Mouse (Mus musculus) gastrocnemius, adult 18-20 months (tissue): ENCODE data around the gene Kctd12. TPM values are rescaled to one million over a fixed set of nuclear protein-coding genes. Genes with fewer than 3 reads are reported as not detected.

Experiments
- DNase-seq: peaks from one replicate; pipeline ENCODE4 v3.0.0; 2021; ENCODE audit warnings: low spot score
- microRNA-seq: library from miRNA; unstranded; fragments of <30 nt; microRNA quantifications from one replicate; pipeline ENCODE4 v1.2.0, GENCODE M21; 2021
- total RNA-seq, 2 experiments: library from RNA; stranded (reverse); gene quantifications; 2 replicates each; pipeline ENCODE4 v1.2.3; 2021

Gene Kctd12
- total RNA-seq, 2 experiments from 2014 or later: 6.5 to 8.0 TPM

DNA sequence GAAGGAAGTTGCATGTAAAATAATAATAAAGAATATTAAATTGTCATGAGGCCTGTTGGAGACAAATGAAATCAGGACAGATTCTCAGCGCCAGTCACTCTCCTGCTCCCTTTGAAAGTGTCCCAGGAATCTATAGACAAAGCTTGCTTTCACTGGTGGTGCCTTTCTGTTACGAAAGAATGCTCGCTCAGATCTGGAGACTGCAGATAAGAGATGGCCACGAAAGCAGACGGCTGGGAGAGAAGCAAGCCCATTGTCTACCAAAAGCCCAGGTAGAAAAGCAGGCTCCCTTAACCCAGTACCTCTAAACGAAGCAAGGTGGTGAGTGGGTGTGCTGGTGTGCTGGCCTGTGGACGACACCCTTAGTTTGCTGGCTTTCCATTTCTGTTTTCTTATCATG, 16.2 kb downstream of the Kctd12 start:
- no peak for DNase-seq

DNA sequence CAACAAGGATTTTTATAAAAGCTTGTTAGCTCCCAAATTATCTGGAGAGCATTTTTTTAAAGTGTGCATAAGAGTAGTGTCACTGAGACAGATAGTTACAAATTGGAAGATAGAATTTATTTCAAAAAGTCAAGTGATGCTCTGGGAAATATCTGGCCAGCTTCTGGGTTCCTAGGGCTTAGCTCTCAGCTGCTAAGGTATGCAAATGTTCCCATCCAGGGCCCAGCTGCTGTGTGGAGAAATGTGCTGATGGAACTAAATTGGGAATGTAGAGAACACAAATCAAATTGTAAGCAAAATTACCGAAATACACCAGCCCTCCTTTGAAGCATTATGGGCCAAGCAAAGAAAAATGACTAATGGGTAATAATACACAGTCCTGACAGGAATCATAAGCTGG, 16.6 kb downstream of the Kctd12 start:
- DNase-seq: no peak

DNA sequence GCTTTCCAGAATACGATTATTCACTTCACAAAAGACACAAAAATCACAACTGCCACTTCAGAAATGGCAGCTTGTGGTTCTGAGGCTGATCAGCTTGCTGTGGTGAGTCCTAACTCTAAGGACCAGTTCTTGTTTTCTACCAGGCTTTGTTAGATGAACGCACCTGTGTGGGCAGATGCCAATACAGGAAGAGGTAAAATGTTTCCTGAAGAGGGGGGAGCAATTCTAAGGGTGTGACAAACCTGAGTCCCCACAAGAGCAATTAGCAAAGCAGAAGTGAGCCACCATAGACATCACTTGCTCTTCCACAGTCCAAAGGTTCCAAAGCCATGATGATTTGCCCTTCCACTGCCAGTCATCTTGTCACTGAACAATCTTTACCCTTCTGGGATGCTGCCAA, 20.4 kb downstream of the Kctd12 start:
- no peak for DNase-seq

DNA sequence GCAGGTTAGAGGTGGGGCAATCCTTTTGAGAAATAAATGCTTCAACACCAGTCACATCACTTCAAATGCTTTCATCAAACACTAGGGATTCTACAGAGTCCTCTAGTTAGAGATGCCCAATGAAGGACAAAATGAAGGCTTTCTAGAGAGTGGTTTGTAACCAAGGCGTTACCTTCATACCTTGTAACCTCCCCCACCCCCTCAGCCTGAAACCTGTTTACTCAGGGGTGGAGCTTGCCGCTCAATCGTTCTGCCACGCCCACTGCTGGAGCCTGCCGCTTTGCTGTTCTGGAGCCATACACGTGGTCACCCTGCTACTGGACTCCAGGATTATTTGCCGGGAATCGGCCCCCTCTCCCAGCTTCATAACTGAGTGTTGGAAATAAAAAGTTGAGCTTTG, 28.9 kb downstream of the Kctd12 start:
- no peak for DNase-seq

GRCm38 (mm10) chr14:102951974-102952373, 30.5 kb downstream of the Kctd12 start:
- DNase-seq: no peak

- no peak for DNase-seq
These were observed 34.6 kb downstream of the Kctd12 start for GRCm38 (mm10) chr14:102947796-102948195.

DNA sequence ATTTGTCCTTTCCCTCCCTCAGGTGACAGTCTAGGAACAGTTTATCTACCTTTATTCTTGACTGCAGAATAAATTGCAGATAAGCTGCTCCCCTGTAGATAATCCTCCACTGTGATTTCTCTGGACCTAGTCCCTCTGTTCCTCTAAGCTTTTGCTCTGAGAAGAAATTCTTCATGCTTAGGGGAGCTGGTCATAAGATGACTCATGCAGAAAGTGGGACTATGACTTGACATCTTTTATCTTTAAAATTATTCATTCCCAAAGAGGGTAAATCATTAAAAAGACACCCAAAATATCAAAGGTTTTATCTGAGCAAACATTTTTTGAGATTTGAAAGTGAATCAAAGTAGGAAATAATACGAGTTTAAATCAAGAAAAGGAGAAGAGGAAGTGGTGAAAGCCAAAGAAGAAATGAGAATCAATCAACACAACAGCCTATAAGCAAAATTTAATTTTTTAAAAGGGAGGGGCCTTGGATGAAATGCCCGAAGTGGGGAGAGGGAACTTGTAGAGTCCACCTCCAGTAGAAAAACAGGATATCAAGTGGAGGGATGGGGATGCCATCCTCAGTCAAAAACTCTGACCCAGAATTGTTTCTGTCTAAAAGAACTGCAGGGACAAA, 40.1 kb downstream of the Kctd12 start:
- no peak for DNase-seq

- no peak for DNase-seq
These were observed 47.6 kb downstream of the Kctd12 start for GRCm38 (mm10) chr14:102934878-102935277.

- DNase-seq: no peak
These were observed 51.5 kb downstream of the Kctd12 start for GRCm38 (mm10) chr14:102930933-102931332.

DNA sequence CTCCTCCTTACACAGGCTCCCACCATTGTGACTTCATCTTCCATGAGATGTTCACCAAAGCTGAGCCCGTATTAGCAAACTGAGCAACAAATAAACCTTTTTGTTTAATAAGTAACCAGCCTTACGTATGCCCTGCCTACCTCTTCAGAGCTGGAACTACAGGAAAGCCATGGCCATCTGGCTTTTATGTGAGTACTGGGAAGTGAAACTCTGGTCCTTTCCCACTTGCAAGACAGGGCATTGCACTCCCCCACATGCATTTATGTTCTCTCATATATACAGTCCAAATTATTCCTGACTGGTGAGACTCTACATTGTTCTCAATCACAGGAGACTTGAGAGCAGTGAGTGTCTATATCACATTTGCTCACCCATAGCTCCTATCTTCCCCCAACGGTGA, 52.9 kb downstream of the Kctd12 start:
- no peak for DNase-seq

DNA sequence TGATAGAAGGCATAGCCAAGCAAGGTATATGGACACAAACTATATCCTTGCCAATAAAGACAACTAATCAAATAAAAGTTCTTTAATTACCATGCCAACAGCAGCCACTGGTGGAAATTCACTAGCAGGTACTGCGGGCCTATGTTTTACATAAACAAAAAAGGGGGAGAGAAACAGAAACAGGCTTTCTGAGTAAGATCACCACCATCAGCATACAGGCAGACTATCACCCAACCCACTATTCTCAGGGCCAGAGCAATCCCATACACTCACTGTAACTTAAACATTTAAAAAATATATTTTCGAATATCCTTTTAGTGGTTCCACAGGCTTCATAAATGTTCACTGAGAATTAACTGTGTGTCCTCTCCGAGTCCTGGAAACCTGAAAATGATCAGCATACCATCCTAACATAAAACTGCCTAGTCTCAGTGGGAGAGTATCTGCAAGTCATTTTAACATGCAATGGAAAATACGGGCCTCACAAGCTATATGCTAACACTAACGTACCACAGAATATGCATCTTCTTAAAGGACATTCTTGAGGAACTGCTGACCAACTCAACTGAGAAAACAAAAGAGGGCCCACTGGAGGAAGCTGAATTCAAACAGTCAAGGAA, 54.5 kb downstream of the Kctd12 start:
- no peak for DNase-seq

Small RNAs within 50 kb of the gene (microRNA-seq; reads per million reads assigned to microRNA genes)
- gene Mir5130: 1.7 reads per million

Other genes with a start within 250 kb of the Kctd12 start
- gene Acod1, start 64.3 kb upstream of the Kctd12 start, total RNA-seq: not detected
- gene Cln5, start 87.6 kb upstream of the Kctd12 start, total RNA-seq: 10 to 100 TPM; 11.6 to 14.4 TPM
- gene Fbxl3, start 116.9 kb upstream of the Kctd12 start, total RNA-seq: 10 to 100 TPM; 61.4 to 62.2 TPM